Mouse (Mus musculus) liver, embryonic 11.5 days (tissue): ENCODE results near the gene Itfg2. TPM values are rescaled to one million over a fixed set of nuclear protein-coding genes. Genes with fewer than 3 reads are reported as not detected.

ENCODE experiments used
- ATAC-seq: fragments of 200-750 bp; cut with Nextera tagmentation; replicated peaks from 2 replicates; pipeline ENCODE4 v1.8.0; 2017; ENCODE audit warnings: moderate number of reproducible peaks, mild to moderate bottlenecking, moderate TSS enrichment, moderate library complexity; ENCODE audit not compliant: low FRiP score
- DNase-seq: peaks from one replicate; pipeline ENCODE4 v3.0.0-alpha.2; 2017; ENCODE audit warnings: low spot score
- H3K27ac ChIP-seq: fragments of 300-500 bp; sonication (generic); 2 replicates; pipeline ENCODE4 v1.5.1; 2014; ENCODE audit warnings: mild to moderate bottlenecking, low read depth, low read length, control low read depth
- H3K27me3 ChIP-seq: fragments of 300-500 bp; sonication (generic); replicated peaks from 2 replicates; pipeline ENCODE4 v1.6.1; 2014; ENCODE audit warnings: low read length, mixed read lengths; ENCODE audit not compliant: control insufficient read depth, insufficient read depth
- H3K36me3 ChIP-seq: fragments of 300-500 bp; sonication (generic); 2 replicates; pipeline ENCODE4 v1.6.1; 2014; ENCODE audit warnings: mild to moderate bottlenecking, low read length, moderate library complexity, mixed read lengths; ENCODE audit not compliant: control insufficient read depth, insufficient read depth
- H3K4me1 ChIP-seq: fragments of 300-500 bp; sonication (generic); replicated peaks from 2 replicates; pipeline ENCODE4 v1.6.1; 2014; ENCODE audit warnings: low read length, mixed read lengths; ENCODE audit not compliant: control insufficient read depth, insufficient read depth
- H3K4me2 ChIP-seq: fragments of 300-500 bp; sonication (generic); 2 replicates; pipeline ENCODE4 v1.6.1; 2014; ENCODE audit warnings: mild to moderate bottlenecking, control low read depth, moderate library complexity
- H3K4me3 ChIP-seq: fragments of 300-500 bp; sonication (generic); 2 replicates; pipeline ENCODE4 v1.5.1; 2014; ENCODE audit warnings: low read depth, low read length, control low read depth
- H3K9ac ChIP-seq: fragments of 300-500 bp; sonication (generic); 2 replicates; pipeline ENCODE4 v1.6.1; 2014; ENCODE audit warnings: low read depth, low read length, control low read depth
- H3K9me3 ChIP-seq: fragments of 300-500 bp; sonication (generic); 2 replicates; pipeline ENCODE4 v1.6.1; 2016; ENCODE audit warnings: low read length, inconsistent platforms, mixed read lengths; ENCODE audit not compliant: control insufficient read depth
- WGBS: fragments of 180-500 bp; shearing (Covaris S2); extraction: QIAGEN DNeasy Blood & Tissue Kit; methylation state at CpG from one replicate; pipeline ENCODE4 v1.1.7; 2014; 5-methylcytosine and 5-hydroxymethylcytosine counted together
- polyA plus RNA-seq: library from polyadenylated mRNA; unstranded; fragments of >200 nt; fragmentation: Nextera tagmentation; extraction: Ambion mirVana; gene quantifications from 2 replicates; pipeline ENCODE4 v1.2.1, GENCODE M21; 2014

The Itfg2 gene
- polyA plus RNA-seq, 1 experiment from 2014 or later = 30.1 TPM

DNA sequence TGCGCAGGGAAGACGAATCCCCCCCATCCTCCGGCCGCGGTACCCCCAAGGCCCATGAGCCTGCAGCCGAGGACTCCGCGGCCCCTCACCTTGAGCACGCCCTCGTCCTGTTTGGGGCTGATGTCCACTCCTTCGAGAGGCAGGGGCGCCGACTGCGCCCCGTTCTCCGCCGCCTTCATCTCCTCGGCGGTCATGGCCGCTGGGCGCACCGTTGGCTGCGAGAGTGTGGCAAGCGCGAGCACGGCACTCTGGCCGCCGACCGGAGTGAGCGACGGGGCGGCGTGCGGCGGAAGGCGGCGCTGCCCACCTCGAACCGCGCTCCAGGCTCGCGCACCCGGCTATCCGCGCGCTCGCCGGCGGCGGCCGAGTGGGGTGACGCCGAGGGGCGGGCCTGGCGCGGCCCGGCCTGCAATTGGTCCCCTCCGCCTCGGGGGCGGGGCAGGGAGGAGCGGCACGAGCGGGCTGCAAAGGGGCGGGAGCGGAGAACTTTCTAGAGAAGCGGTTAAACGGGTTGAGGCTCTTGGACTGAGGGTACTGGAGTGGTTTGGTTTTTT, 13.7 kb upstream of the Itfg2 start, which contains the start of gene Fkbp4:
TSS of gene Fkbp4 (minus strand) at position 361 of the 554 bp plus-strand sequence.
- Histone ChIP-seq H3K4me2 (peak within 1 kb of the TSS; percentile 74), H3K4me1 (peaks cover 16% of the 10 kb centered on the region), H3K27ac (peak within 1 kb of the TSS; percentile 90), H3K9ac (peak within 1 kb of the TSS; percentile 99), H3K36me3 (peaks cover 31% of the 10 kb centered on the region), H3K9me3 (no peaks in the 10 kb centered on the region), H3K27me3 (no peaks in the 10 kb centered on the region), H3K4me3 (peak within 1 kb of the TSS; percentile 99)
- under 1% methylated on average over 67 of the region's 67 CpGs for WGBS
- DNase-seq (peak; percentile 91), ATAC-seq (peak; percentile 93)

DNA sequence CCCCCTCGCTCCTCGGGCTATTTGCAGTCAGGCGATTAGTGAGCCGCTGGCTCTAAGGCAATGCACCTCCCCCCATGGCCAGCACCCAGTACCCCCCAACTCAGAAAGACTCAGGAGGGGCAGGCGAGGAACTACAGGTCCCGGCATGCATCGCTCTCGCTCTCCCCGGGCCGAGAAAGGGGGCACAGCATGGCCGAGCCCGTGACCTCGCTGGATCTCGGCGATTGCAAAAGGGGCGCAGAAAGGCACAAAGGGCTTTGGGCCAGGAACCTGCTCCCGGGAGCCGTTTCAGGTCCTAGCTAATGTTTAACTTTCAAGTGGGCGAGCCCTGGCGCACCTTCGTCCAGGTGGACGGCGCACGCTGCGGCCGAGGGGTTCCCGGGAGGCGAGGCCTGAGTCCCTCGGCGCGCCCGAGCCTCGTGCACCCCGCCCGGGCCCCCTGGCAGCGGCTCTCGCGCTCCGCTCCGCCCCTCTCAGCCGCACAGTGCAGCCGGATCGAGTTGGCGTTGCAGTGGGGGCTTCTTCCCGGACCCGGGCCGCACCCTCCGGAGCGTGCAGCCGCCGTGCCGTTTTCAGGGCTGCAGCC, 13.1 kb upstream of the Itfg2 start:
- Histone ChIP-seq H3K4me2 (peak overlapping the region; percentile 74), H3K27me3 (no peaks in the 10 kb centered on the region), H3K36me3 (peaks cover 36% of the 10 kb centered on the region), H3K9ac (peak overlapping the region; percentile 99), H3K27ac (peak overlapping the region; percentile 90), H3K9me3 (no peaks in the 10 kb centered on the region), H3K4me3 (peak overlapping the region; percentile 99), H3K4me1 (peaks cover 16% of the 10 kb centered on the region)
- under 1% methylated on average over 52 of the region's 52 CpGs for WGBS
- peak; percentile 74 for ATAC-seq
- peak; percentile 81 for DNase-seq

DNA sequence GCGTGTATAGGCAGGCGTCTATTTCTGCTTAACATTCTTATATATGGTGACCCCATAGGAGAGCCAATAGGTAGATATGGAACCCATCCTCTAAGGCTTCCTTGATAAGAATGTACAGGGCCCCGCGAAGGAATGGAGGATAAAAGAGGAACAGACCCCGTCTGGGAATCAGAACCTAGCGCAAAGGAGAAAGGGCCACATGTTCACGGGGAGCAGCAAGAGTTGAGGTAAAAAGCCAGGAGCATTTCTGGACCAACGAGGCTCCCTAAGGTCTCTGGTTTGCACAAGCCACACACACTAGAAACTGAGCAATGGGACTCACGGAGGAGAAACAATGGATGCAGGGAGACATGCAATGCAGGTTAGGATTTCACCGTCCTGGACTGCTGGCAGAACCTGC, 12.6 kb upstream of the Itfg2 start:
- Histone ChIP-seq H3K27me3 (no peaks in the 10 kb centered on the region), H3K36me3 (peaks cover 42% of the 10 kb centered on the region), H3K4me1 (peaks cover 16% of the 10 kb centered on the region), H3K27ac (peak overlapping the region; percentile 90), H3K4me3 (peak overlapping the region; percentile 99), H3K9me3 (no peaks in the 10 kb centered on the region), H3K4me2 (peak overlapping the region; percentile 74), H3K9ac (peak overlapping the region; percentile 99)
- DNase-seq = no peak
- no peak for ATAC-seq
- under 1% methylated on average over 10 of the region's 10 CpGs for WGBS

DNA sequence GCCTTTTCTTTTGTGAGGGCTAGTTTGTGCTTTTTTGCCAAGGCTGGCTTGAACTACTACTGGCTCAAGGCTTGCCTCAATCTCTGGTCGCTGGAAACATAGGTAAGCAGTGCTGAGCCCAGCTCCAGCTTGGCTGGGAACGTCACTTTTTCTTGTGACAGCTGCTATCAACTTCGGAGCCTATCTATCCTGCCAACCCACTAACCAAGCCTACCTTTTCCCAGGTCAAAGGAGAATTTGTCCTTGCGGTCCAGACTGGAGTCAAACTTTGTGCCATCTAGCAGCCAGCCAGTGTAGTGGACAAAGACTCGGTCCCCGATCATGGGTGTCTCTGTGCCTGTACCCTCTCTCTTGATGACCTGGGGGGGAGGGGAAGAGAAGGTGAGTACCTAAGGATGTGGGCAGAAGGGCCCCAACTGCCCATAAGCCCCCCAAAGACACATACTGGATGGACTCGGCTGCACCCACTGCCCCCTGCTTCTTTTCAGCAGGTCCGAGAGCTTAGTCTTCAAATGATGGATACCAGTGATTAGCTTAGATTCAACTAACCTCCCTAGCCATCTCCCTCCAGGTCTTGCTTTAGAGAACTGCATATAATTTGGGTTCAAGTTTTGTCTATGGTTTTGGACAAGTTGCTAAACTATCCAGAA, 11.8 kb upstream of the Itfg2 start:
- Histone ChIP-seq H3K27ac (peak overlapping the region; percentile 90; the same call in 1 of the 2 replicates), H3K9me3 (no peaks in the 10 kb centered on the region), H3K4me2 (peak overlapping the region; percentile 74), H3K9ac (peak overlapping the region; percentile 99), H3K36me3 (peaks cover 49% of the 10 kb centered on the region), H3K27me3 (no peaks in the 10 kb centered on the region), H3K4me1 (peaks cover 16% of the 10 kb centered on the region), H3K4me3 (peak overlapping the region; percentile 99)
- no peak for ATAC-seq
- no peak for DNase-seq
- WGBS = 80% methylated on average over 8 of the region's 8 CpGs

DNA sequence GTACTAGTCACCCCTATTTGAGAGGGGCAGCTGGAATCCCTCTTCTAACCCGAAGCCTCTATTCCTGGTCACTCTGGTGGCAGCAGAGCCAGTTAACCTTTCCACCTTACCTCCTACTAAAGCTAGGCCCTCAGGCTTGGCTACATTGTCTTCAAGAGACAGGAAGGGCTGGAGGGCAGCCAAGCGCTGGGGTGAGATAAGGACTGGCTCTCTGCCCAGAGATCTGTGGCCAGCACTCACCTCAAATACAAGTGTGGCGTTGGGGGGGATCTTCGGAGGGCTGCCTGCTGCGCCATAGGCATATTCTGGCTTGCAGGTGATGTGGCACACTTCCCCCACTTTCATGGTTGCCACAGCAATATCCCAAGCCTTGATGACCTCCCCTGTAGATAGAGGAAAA, 10.7 kb upstream of the Itfg2 start:
- Histone ChIP-seq H3K27me3 (no peaks in the 10 kb centered on the region), H3K9me3 (no peaks in the 10 kb centered on the region), H3K4me3 (no peak overlapping the region), H3K36me3 (peaks cover 58% of the 10 kb centered on the region), H3K4me2 (no peak overlapping the region), H3K4me1 (peaks cover 16% of the 10 kb centered on the region), H3K27ac (no peak overlapping the region), H3K9ac (no peak overlapping the region)
- DNase-seq = no peak
- WGBS = 66% methylated on average over 5 of the region's 5 CpGs
- ATAC-seq = no peak

DNA sequence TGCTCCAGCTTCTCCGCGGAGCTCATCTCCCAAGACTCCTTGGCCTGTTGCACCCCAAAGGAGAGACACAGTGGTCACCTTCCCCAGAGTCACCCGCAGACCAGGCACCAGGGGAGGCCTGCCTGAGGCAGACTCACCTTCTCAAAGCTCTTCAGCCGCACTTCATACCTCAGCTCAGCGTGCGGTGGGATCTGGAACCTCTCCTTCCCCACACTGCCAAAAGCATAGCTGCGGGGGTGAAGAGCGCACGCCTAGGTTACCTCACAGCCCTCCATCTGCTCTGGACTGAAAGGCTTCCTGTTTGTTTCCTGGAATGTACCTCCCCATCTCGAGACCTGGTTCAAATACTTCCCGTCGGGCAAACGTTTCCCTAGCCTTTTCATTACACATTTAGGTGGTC, 8.8 kb upstream of the Itfg2 start:
- Histone ChIP-seq H3K27ac (no peak overlapping the region), H3K9ac (no peak overlapping the region), H3K36me3 (peaks cover 70% of the 10 kb centered on the region), H3K9me3 (no peaks in the 10 kb centered on the region), H3K4me1 (peaks cover 15% of the 10 kb centered on the region), H3K4me3 (no peak overlapping the region), H3K4me2 (no peak overlapping the region), H3K27me3 (no peaks in the 10 kb centered on the region)
- DNase-seq (no peak), ATAC-seq (no peak)
- WGBS = 89% methylated on average over 13 of the region's 13 CpGs

DNA sequence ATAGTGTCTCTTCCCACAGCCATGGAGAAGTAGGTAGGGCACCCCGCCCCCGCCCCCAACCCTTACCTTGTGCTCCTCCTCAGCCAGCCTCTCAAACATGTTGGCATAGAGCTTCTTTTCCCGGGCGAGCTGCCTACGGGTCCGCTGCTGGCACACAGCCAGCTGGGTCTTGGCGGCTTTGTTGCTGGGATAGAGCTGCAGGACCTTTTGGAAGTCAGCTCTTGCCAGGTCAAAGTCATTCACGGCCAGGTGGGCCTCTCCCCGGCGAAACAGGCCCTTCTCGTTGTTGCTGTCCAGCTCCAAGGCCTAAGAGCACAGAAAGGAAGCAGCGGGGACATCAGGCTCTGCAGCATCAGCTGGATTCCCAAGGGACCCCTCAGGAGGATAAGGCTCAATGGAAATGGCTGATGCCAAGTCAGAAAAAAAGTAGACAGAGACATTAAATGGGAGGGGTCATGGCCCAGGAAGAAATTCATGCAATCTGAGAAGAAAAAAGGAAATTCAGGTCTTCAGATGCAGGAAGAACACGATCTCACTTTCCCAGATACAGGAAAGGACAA, 7.7 kb upstream of the Itfg2 start:
- no peak overlapping the region for H3K27ac ChIP-seq
- peaks cover 73% of the 10 kb centered on the region for H3K36me3 ChIP-seq
- H3K27me3 ChIP-seq = no peaks in the 10 kb centered on the region
- H3K4me2 ChIP-seq = no peak overlapping the region
- DNase-seq (no peak), ATAC-seq (no peak)
- 93% methylated on average over 13 of the region's 13 CpGs for WGBS
- no peaks in the 10 kb centered on the region for H3K9me3 ChIP-seq
- peaks cover 15% of the 10 kb centered on the region for H3K4me1 ChIP-seq
- H3K9ac ChIP-seq = no peak overlapping the region
- no peak overlapping the region for H3K4me3 ChIP-seq

DNA sequence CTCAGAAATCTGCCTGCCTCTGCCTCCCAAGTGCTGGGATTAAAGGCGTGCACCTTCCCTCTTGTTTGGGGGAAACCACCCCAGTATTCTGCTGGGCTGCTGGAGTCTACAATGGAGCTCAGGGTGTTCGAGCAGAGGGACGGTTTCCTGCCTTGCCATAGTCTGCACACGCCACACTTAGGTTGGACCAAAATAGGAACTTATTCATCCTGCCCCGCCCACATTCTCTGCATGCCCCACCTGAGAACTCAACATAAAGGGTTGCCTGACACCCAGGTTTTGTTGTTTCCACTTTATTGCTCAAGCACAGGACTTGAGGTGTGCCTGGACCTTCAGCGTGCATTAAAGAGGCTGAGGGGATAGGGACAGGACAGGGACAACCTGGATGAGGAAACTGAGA, 5.1 kb upstream of the Itfg2 start:
- H3K36me3 ChIP-seq = peaks cover 57% of the 10 kb centered on the region
- H3K9me3 ChIP-seq = no peaks in the 10 kb centered on the region
- peaks cover 8% of the 10 kb centered on the region for H3K4me1 ChIP-seq
- 88% methylated on average over 6 of the region's 6 CpGs for WGBS
- DNase-seq (no peak), ATAC-seq (no peak)
- H3K27me3 ChIP-seq = no peaks in the 10 kb centered on the region
- H3K9ac ChIP-seq = no peak overlapping the region
- no peak overlapping the region for H3K4me3 ChIP-seq
- no peak overlapping the region for H3K4me2 ChIP-seq
- no peak overlapping the region for H3K27ac ChIP-seq
